Mouse (Mus musculus) midbrain, embryonic 16.5 days (tissue): ENCODE results near the gene Pilrb1. TPM values are rescaled to one million over a fixed set of nuclear protein-coding genes. Genes with fewer than 3 reads are reported as not detected.
"Not testable (repeated sequence)": the region's sequence is repeated elsewhere in the genome, so short reads cannot be mapped to it uniquely, and the experiment has no call there.

ENCODE experiments used
- ATAC-seq: fragments of 200-750 bp; cut with Nextera tagmentation; 2 replicates; pipeline ENCODE4 v1.8.0; 2017; ENCODE audit warnings: moderate TSS enrichment
- H3K27ac ChIP-seq: fragments of 300-500 bp; sonication (generic); 2 replicates; pipeline ENCODE4 v1.5.1; 2014; ENCODE audit warnings: mild to moderate bottlenecking, low read length, mixed read lengths
- H3K27me3 ChIP-seq: fragments of 300-500 bp; sonication (generic); 2 replicates; pipeline ENCODE4 v1.6.1; 2014; ENCODE audit warnings: low read depth, low read length, mixed read lengths; ENCODE audit not compliant: control insufficient read depth, insufficient read depth
- H3K36me3 ChIP-seq: fragments of 300-500 bp; sonication (generic); 2 replicates; pipeline ENCODE4 v1.6.1; 2014; ENCODE audit warnings: mild to moderate bottlenecking, low read length, moderate library complexity, mixed read lengths; ENCODE audit not compliant: control insufficient read depth, insufficient read depth
- H3K4me1 ChIP-seq: fragments of 300-500 bp; sonication (generic); 2 replicates; pipeline ENCODE4 v1.6.1; 2014; ENCODE audit warnings: mild to moderate bottlenecking, low read length, mixed read lengths; ENCODE audit not compliant: control insufficient read depth, insufficient read depth
- H3K4me2 ChIP-seq: fragments of 300-500 bp; sonication (generic); 2 replicates; pipeline ENCODE4 v1.6.1; 2014; ENCODE audit warnings: mild to moderate bottlenecking, low read length, mixed read lengths
- H3K4me3 ChIP-seq: fragments of 300-500 bp; sonication (generic); 2 replicates; pipeline ENCODE4 v1.5.1; 2014; ENCODE audit warnings: low read depth, mild to moderate bottlenecking, low read length, moderate library complexity, mixed read lengths
- H3K9ac ChIP-seq: fragments of 300-500 bp; sonication (generic); 2 replicates; pipeline ENCODE4 v1.6.1; 2014; ENCODE audit warnings: low read depth, low read length, mixed read lengths
- H3K9me3 ChIP-seq: fragments of 300-500 bp; sonication (generic); replicated peaks from 2 replicates; pipeline ENCODE4 v1.6.1; 2014; ENCODE audit warnings: mild to moderate bottlenecking, low read length, mixed read lengths; ENCODE audit not compliant: control insufficient read depth, poor library complexity, severe bottlenecking
- WGBS: fragments of 180-500 bp; shearing (Covaris S2); extraction: QIAGEN DNeasy Blood & Tissue Kit; methylation state at CpG from one replicate; pipeline ENCODE4 v1.1.7; 2014; 5-methylcytosine and 5-hydroxymethylcytosine counted together
- polyA plus RNA-seq: library from polyadenylated mRNA; unstranded; fragments of >200 nt; fragmentation: Nextera tagmentation; extraction: Ambion mirVana; gene quantifications from 2 replicates; pipeline ENCODE4 v1.2.1, GENCODE M21; 2015

Gene Pilrb1
- polyA plus RNA-seq, 1 experiment from 2014 or later, result not detected

DNA sequence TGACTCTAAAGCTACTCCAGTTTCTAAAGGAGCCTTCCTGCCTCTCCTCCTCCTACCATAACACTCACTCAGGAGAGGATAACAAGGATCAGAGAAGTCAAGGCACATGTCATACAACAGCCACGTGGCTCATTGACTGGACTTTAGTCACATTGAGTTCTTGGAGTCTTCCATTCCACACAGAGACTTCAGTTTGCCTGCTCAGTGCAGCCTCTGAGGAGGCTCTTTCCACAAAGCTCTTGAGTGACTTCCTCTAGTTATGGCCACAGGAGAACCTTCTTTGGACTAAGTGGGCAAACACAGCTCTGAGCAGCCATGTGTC is 14.4 kb upstream of the Pilrb1 start:
- not testable (repeated sequence) for H3K4me2 ChIP-seq, H3K9ac ChIP-seq, H3K27me3 ChIP-seq, H3K4me1 ChIP-seq, ATAC-seq, H3K36me3 ChIP-seq, H3K27ac ChIP-seq, H3K9me3 ChIP-seq, H3K4me3 ChIP-seq
- WGBS, result 35% methylated on average over 1 of the region's 1 CpGs

DNA sequence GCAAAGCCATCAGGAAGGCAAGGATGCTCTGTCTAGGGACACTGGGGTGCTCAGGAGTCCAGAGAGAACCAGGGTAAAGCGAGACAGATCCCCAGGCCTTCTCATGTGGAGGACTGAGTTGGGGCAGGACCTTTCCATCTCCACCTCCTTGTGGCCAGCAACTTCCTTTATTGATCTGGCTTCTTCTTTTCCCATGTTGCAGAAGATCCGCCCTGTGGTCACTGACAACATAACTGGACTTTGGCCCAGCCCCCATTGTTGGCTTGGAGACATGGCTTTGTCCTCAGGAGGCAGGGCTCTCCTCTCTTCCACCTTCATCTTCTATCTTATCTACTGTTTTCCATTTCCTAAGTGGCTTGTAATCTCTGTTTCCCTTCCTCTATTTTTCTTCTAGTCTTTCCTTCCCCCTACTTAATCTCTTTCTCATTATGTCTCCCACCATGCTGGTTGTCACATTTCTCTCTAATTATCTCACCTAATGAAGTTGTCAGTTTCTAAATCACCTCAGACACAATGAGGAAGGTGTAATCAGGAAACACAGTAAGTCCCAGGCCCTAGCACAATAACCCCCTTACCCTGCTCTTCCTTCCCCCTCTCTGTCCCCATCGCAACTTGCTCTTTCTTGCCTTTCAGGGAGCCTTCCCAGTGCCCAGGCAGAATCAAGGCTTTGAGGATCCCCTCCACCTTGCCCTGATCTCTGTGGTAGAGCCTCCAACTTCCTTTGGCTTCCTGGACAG is 13.9 kb upstream of the Pilrb1 start, which contains the start of gene Pilrb2:
Gene Pilrb2 (minus strand): TSS at position 172 of the 737 bp plus-strand sequence.
- ATAC-seq, H3K9me3 ChIP-seq: not testable (repeated sequence)
- WGBS, result 68% methylated on average over 2 of the region's 3 CpGs

DNA sequence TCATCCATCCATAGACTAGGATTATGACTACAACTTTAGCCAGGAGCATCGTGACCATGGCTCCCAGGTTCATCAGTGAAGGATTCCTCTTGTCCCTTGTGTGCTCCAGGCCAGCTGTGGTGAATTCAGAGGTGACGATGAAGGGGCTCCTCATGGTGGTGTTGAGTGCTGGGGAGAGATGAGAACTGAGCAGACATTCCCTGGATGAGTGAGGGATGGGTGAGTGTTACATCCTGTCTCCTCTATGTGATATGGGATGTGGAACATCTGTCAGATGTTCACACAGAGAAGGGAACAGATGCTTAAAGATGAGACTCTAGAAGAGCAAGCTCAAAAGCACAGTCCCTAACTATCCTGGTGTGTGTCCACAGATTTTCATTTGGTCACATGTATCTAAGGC is 10.7 kb upstream of the Pilrb1 start:
- not testable (repeated sequence) for H3K4me2 ChIP-seq, H3K27me3 ChIP-seq, H3K9ac ChIP-seq, H3K9me3 ChIP-seq, H3K36me3 ChIP-seq, H3K4me1 ChIP-seq, H3K27ac ChIP-seq, ATAC-seq, H3K4me3 ChIP-seq
- 78% methylated on average over 2 of the region's 2 CpGs for WGBS

More for the DNA sequence above, 13.9 kb upstream of the Pilrb1 start, which contains the start of gene Pilrb2:
- not testable (repeated sequence) for H3K9ac ChIP-seq, H3K27me3 ChIP-seq, H3K4me3 ChIP-seq, H3K4me1 ChIP-seq, H3K4me2 ChIP-seq, H3K36me3 ChIP-seq, H3K27ac ChIP-seq

DNA sequence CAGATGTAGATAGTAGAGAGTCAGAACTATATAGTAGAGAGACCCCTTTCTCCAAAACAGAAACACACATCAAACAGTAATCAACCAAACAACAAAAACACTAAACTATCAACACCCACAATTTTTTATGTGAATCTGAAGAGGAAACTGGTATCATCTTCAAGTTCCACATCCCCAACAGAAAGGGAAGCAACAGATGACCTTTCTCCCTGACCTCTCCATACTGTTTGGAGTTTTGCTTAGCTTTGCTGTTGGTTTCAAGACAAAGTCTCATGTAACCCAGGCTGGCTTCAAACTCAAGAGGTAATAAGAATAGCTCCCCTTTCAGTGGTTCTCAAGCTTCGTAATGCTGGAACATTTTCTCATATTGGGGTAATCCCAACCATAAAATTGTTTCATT is 6.1 kb upstream of the Pilrb1 start:
- ATAC-seq, H3K9me3 ChIP-seq, H3K4me1 ChIP-seq, H3K4me3 ChIP-seq, H3K27ac ChIP-seq, H3K27me3 ChIP-seq, H3K36me3 ChIP-seq, H3K4me2 ChIP-seq, H3K9ac ChIP-seq: not testable (repeated sequence)
- 92% methylated on average over 1 of the region's 1 CpGs for WGBS

DNA sequence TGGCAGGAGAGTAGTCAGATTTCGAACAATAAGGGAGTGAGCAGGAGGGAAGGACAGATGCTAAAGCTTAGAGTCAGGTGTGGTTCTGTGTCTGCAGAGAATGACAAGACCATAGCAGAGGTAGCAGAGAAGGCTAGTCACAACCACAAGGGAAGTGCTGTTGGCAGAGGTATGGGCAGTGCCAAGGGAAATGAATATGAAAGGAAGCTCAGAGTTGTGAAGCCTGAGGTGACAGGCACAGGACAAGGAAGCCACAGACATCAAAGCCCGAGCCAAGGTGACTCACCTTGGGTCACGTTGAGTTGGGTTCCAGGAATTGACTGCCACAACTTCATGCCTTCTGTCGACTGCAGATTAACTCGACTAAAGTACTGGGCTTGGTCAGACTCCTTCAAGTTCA is 1.0 kb downstream of the Pilrb1 start:
- not testable (repeated sequence) for H3K36me3 ChIP-seq, ATAC-seq

DNA sequence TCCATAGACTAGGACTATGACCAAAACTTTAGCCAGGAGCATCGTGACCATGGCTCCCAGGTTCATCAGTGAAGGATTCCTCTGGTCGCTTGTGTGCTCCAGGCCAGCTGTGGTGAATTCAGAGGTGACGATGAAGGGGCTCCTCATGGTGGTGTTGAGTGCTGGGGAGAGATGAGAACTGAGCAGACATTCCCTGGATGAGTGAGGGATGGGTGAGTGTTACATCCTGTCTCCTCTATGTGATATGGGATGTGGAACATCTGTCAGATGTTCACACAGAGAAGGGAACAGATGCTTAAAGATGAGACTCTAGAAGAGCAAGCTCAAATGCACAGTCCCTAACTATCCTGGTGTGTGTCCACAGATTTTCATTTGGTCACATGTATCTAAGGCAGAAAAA is 3.0 kb downstream of the Pilrb1 start:
- H3K4me3 ChIP-seq, H3K27ac ChIP-seq, H3K9me3 ChIP-seq, H3K4me1 ChIP-seq, H3K36me3 ChIP-seq, H3K27me3 ChIP-seq, H3K9ac ChIP-seq, ATAC-seq, H3K4me2 ChIP-seq: not testable (repeated sequence)
- WGBS, result 82% methylated on average over 3 of the region's 3 CpGs

More for the DNA sequence above, 1.0 kb downstream of the Pilrb1 start:
- not testable (repeated sequence) for H3K4me3 ChIP-seq, H3K9me3 ChIP-seq, H3K4me1 ChIP-seq, H3K27ac ChIP-seq, H3K4me2 ChIP-seq, H3K27me3 ChIP-seq, H3K9ac ChIP-seq
- 78% methylated on average over 4 of the region's 5 CpGs for WGBS

DNA sequence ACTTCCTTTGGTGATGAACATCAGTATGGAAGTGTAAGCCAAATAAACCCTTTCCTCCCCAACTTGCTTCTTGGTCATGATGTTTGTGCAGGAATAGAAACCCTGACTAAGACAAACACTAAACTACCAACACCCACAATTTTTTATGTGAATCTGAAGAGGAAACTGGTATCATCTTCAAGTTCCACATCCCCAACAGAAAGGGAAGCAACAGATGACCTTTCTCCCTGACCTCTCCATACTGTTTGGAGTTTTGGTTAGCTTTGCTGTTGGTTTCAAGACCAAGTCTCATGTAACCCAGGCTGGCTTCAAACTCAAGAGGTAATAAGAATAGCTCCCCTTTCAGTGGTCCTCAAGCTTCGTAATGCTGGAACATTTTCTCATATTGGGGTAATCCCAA is 7.6 kb downstream of the Pilrb1 start:
- H3K4me3 ChIP-seq, H3K4me2 ChIP-seq, ATAC-seq, H3K27ac ChIP-seq, H3K27me3 ChIP-seq, H3K9ac ChIP-seq, H3K9me3 ChIP-seq, H3K4me1 ChIP-seq, H3K36me3 ChIP-seq: not testable (repeated sequence)
- WGBS, result 86% methylated on average over 1 of the region's 1 CpGs

DNA sequence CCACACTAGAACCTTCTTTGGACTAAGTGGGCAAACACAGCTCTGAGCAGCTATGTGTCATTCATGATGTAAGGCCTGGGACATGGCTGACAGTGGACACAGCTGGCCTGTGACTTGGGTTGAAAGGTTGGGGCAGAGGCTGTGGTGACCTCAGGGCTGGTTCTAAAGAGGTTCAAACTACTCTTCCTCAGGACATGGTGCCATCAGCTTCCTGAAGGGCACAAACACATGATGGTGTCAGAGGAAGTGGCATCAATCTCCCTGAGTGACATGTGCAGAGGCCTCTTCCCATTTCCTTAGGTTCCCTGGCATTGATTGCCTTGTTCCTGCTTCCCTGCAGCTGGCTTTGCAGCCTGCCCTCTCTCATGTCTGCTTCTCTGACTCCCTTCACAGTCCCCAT is 20.8 kb downstream of the Pilrb1 start:
- H3K9me3 ChIP-seq, H3K4me1 ChIP-seq, H3K27me3 ChIP-seq, H3K4me2 ChIP-seq, H3K9ac ChIP-seq, ATAC-seq, H3K27ac ChIP-seq, H3K36me3 ChIP-seq, H3K4me3 ChIP-seq: not testable (repeated sequence)

DNA sequence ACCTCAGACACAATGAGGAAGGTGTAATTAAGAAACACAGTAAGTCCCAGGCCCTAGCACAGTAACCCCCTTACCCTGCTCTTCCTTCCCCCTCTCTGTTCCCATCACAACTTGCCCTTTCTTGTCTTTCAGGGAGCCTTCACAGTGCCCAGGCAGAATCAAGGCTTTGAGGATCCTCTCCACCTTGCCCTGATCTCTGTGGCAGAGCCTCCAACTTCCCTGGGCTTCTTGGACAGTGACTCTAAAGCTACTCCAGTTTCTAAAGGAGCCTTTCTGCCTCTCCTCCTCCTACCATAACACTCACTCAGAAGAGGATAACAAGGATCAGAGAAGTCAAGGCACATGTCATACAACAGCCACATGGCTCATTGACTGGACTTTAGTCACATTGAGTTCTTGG is 21.3 kb downstream of the Pilrb1 start:
- H3K9ac ChIP-seq, result no peak overlapping the region

More for the DNA sequence above, 21.3 kb downstream of the Pilrb1 start:
- Histone ChIP-seq H3K27me3 (no peaks in the 10 kb centered on the region), H3K36me3 (no peaks in the 10 kb centered on the region), H3K4me3 (no peak overlapping the region), H3K9me3 (no peaks in the 10 kb centered on the region), H3K4me2 (no peak overlapping the region), H3K4me1 (no peaks in the 10 kb centered on the region), H3K27ac (no peak overlapping the region)
- ATAC-seq, result no peak
